Mouse (Mus musculus): Measurements from ENCODE around the gene Psg18.
"Not testable (repeated sequence)": the region's sequence is repeated elsewhere in the genome, so short reads cannot be mapped to it uniquely, and the experiment has no call there.

Gene Psg18

GRCm38 (mm10) chr7:18354909-18355308 lies at the start of gene Psg18:
Psg18 (minus strand) TSS chr7:18355009.
- DNase-seq (ENCODE audit: low read depth): not testable (repeated sequence)

- DNase-seq (ENCODE audit: low read depth): no peak
These were observed 48.6 kb upstream of the Psg18 start for GRCm38 (mm10) chr7:18403407-18403806.

- DNase-seq (ENCODE audit: low read depth): no peak
These were observed 47.9 kb upstream of the Psg18 start for GRCm38 (mm10) chr7:18402527-18403237.

- DNase-seq (ENCODE audit: low read depth): not testable (repeated sequence)
These were observed 36.7 kb upstream of the Psg18 start for GRCm38 (mm10) chr7:18391483-18391882.

GRCm38 (mm10) chr7:18378295-18378694 lies 23.5 kb upstream of the Psg18 start:
- DNase-seq (ENCODE audit: low read depth): no peak

- DNase-seq (ENCODE audit: low read depth): not testable (repeated sequence)
These were observed 19.4 kb downstream of the Psg18 start for GRCm38 (mm10) chr7:18335411-18335810.

Data from c-Kit-positive CD71-negative TER-119-negative erythroid progenitor cells, embryonic 14.5 days (primary cell).